Mouse (Mus musculus) MEL (cell line): ENCODE measurements around the gene Vps8. TPM values are rescaled to one million over a fixed set of nuclear protein-coding genes. Genes with fewer than 3 reads are reported as not detected.

ENCODE experiments used
- DNase-seq: peaks from one replicate; pipeline ENCODE4 v3.0.0; 2011; ENCODE audit warnings: low read depth, low spot score
- H3K27ac ChIP-seq: 2 replicates; pipeline ENCODE4 v1.5.1; 2012; ENCODE audit warnings: low read depth, mild to moderate bottlenecking, control low read depth, low read length, moderate library complexity; ENCODE audit not compliant: control insufficient read depth
- H3K27me3 ChIP-seq, 2 experiments: fragments of 150-350 bp in 1 of 2; sonication (generic) in 1 of 2; 2 replicates each; pipeline ENCODE4 v1.6.1; 2012; ENCODE audit warnings: low read length in 2 of 2, mild to moderate bottlenecking in 2 of 2, improper control_type of control experiment in 1 of 2, moderate library complexity in 1 of 2; ENCODE audit not compliant: insufficient read depth in 2 of 2, control insufficient read depth in 1 of 2
- H3K36me3 ChIP-seq, 2 experiments: 2 replicates each; pipeline ENCODE4 v1.6.1; 2012 to 2014; ENCODE audit warnings: low read length in 2 of 2, improper control_type of control experiment in 1 of 2, inconsistent platforms in 1 of 2, mild to moderate bottlenecking in 1 of 2; ENCODE audit not compliant: insufficient read depth in 2 of 2, control insufficient read depth in 1 of 2
- H3K4me1 ChIP-seq, 2 experiments: fragments of 150-350 bp in 1 of 2; sonication (generic) in 1 of 2; 2 replicates each; pipeline ENCODE4 v1.6.1; 2012; ENCODE audit warnings: low read length in 2 of 2, improper control_type of control experiment in 1 of 2, mild to moderate bottlenecking in 1 of 2; ENCODE audit not compliant: insufficient read depth in 2 of 2, control insufficient read depth in 1 of 2
- H3K4me3 ChIP-seq, 2 experiments: fragments of 150-350 bp in 1 of 2; sonication (generic) in 1 of 2; 2 replicates each; pipeline ENCODE4 v1.5.1; 2012; ENCODE audit warnings: low read depth in 2 of 2, low read length in 2 of 2, mild to moderate bottlenecking in 2 of 2, moderate library complexity in 2 of 2, control low read depth in 1 of 2, improper control_type of control experiment in 1 of 2; ENCODE audit not compliant: control insufficient read depth in 1 of 2, insufficient read depth in 1 of 2
- H3K79me2 ChIP-seq: 2 replicates; pipeline ENCODE4 v1.6.1; 2012; ENCODE audit warnings: mild to moderate bottlenecking, low read length, moderate library complexity; ENCODE audit not compliant: control insufficient read depth, poor library complexity, insufficient read depth
- H3K9ac ChIP-seq: 2 replicates; pipeline ENCODE4 v1.6.1; 2012; ENCODE audit warnings: low read depth, mild to moderate bottlenecking, control low read depth, low read length, moderate library complexity; ENCODE audit not compliant: control insufficient read depth, poor library complexity, severe bottlenecking
- H3K9me3 ChIP-seq: fragments of 150-350 bp; sonication (generic); replicated peaks from 2 replicates; pipeline ENCODE4 v1.6.1; 2012; ENCODE audit warnings: mild to moderate bottlenecking, low read length, improper control_type of control experiment, moderate library complexity; ENCODE audit not compliant: insufficient read depth
- CTCF ChIP-seq, 3 experiments: IDR thresholded peaks in 2 of 3; conservative IDR thresholded peaks in 1 of 3; 2 replicates each; pipeline ENCODE4 v1.5.1; 2011 to 2012; ENCODE audit warnings: low read length in 3 of 3, low read depth in 2 of 3, mild to moderate bottlenecking in 2 of 3, improper control_type of control experiment in 1 of 3, inconsistent platforms in 1 of 3, mixed read lengths in 1 of 3, moderate library complexity in 1 of 3; ENCODE audit not compliant: control insufficient read depth in 1 of 3, insufficient read depth in 1 of 3, poor library complexity in 1 of 3, severe bottlenecking in 1 of 3
- EP300 ChIP-seq, 2 experiments: IDR thresholded peaks; 2 replicates each; pipeline ENCODE4 v1.6.1; 2011; ENCODE audit warnings: improper control_type of control experiment in 2 of 2, low read length in 2 of 2, low read depth in 1 of 2, mild to moderate bottlenecking in 1 of 2
- MAFK ChIP-seq: IDR thresholded peaks from 2 replicates; pipeline ENCODE4 v1.6.1; 2011; ENCODE audit warnings: low read depth, mild to moderate bottlenecking, low read length, improper control_type of control experiment, borderline replicate concordance
- MXI1 ChIP-seq: IDR thresholded peaks from 2 replicates; pipeline ENCODE4 v1.6.1; 2011; ENCODE audit warnings: mild to moderate bottlenecking, low read depth, low read length, improper control_type of control experiment
- POLR2AphosphoS2 ChIP-seq: IDR thresholded peaks from 2 replicates; pipeline ENCODE4 v1.6.1; 2011; ENCODE audit warnings: low read length, improper control_type of control experiment
- SIN3A ChIP-seq: IDR thresholded peaks from 2 replicates; pipeline ENCODE4 v1.6.1; 2012; ENCODE audit warnings: low read length, improper control_type of control experiment, inconsistent platforms
- TCF12 ChIP-seq: IDR thresholded peaks from 2 replicates; pipeline ENCODE4 v1.6.1; 2014; ENCODE audit warnings: low read depth, mild to moderate bottlenecking, inconsistent platforms, low read length, improper control_type of control experiment, moderate library complexity
- ZMIZ1 ChIP-seq: IDR thresholded peaks from 2 replicates; pipeline ENCODE4 v1.6.1; 2012; ENCODE audit warnings: low read depth, mild to moderate bottlenecking, inconsistent platforms, low read length, improper control_type of control experiment, moderate library complexity
- polyA plus RNA-seq, 2 experiments: library from polyadenylated mRNA; stranded (reverse) in 1 of 2; unstranded in 1 of 2; fragments of >175 nt in 1 of 2; fragments of >200 nt in 1 of 2; gene quantifications; 2 replicates each; pipeline versions ENCODE4 v1.2.1 to v1.2.4; 2012; ENCODE audit warnings: low replicate concordance in 2 of 2, low read depth in 1 of 2; ENCODE audit not compliant: insufficient read length in 2 of 2, insufficient read depth in 1 of 2, missing spikeins in 1 of 2
- total RNA-seq: library from RNA; depleted of rRNA; stranded (reverse); fragments of 300-350 nt; gene quantifications from 2 replicates; pipeline ENCODE4 v1.2.3, GENCODE M21; 2012

Vps8 gene
- total and polyA plus RNA-seq, 3 experiments = 10.5 to 14.0 TPM; not detected in 1

DNA sequence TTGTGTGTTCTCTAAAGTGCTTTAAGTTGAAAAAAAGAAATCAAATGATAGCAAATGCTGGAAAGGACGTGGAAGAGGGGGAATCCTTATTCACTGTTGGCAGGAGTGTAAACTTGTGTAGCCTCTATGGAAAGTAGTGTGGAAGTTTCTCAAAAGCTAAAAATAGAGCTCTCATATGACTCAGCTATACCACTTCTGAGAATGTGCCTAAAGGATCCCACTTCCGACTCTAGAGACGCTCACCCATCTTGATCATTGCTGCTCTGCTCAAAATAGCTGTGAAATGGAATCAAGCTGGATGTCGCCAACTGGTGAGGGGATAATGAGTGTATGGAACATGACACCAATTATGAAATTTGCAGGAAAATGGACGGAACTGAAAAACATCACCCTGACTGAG lies 264.5 kb downstream of the Vps8 start:
- Histone ChIP-seq H3K4me1 (no peaks in the 10 kb centered on the region), H3K27ac (no peak overlapping the region), H3K9me3 (no peaks in the 10 kb centered on the region)
- TF ChIP-seq EP300 (IDR thresholded peaks at IDR 0.05; ENCODE audit: low read depth in 1 of 2, low read length in 2 of 2) (no peak), CTCF (IDR thresholded peaks at IDR 0.05 in 2 of 3, conservative IDR thresholded peaks at IDR 0.05 in 1 of 3; ENCODE audit: control insufficient read depth in 1 of 3, insufficient read depth in 1 of 3, low read depth in 2 of 3, low read length in 3 of 3, poor library complexity in 1 of 3, severe bottlenecking in 1 of 3) (no peak), MXI1 (no peak), POLR2AphosphoS2 (no peak), MAFK (no peak), SIN3A (no peak)
- TF ChIP-seq, all 39 proteins: peak for 0
- H3K79me2 ChIP-seq = no peaks in the 10 kb centered on the region
- no peak for DNase-seq
- peaks cover 0 to 3% of the 10 kb centered on the region in 2 experiments; a peak in 1 of 4 replicates for H3K36me3 ChIP-seq
- peaks cover 0 to 4% of the 10 kb centered on the region in 2 experiments; a peak in 1 of 4 replicates for H3K27me3 ChIP-seq
- no peak overlapping the region for H3K9ac ChIP-seq
- no peak overlapping the region for H3K4me3 ChIP-seq

DNA sequence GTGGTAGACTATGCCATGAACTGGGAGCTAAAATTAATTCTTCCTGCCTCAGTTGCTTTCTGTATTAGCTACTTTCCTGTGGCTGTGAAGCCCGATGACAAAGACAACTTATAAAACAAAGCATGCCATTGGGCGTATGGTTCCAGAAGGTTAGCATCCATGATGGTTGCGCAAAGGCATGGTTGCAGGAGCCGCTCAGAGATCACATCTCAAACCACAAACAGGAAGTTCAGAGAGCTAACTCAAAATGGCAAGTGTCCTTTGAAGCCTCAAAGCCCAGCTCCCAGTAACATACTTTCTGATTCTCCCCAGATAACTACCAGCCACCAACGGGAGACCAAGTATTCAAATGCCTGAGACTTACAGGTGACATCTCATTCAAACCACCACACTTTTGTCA lies 266.2 kb downstream of the Vps8 start:
- Histone ChIP-seq H3K4me3 (no peak overlapping the region), H3K27me3 (peaks cover 0 to 3% of the 10 kb centered on the region in 2 experiments; a peak in 1 of 4 replicates), H3K4me1 (no peaks in the 10 kb centered on the region)
- DNase-seq = peak; percentile 49
- no peak for TF ChIP-seq ZMIZ1
- TF ChIP-seq EP300 (IDR thresholded peaks at IDR 0.05; ENCODE audit: low read depth in 1 of 2, low read length in 2 of 2) = peak in 1 of 2 experiments; percentile 44; a peak in 1 of 4 replicates
- TF ChIP-seq, all 39 proteins: peak for 1
- Histone ChIP-seq H3K79me2 (no peaks in the 10 kb centered on the region), H3K36me3 (peaks cover 0 to 3% of the 10 kb centered on the region in 2 experiments; a peak in 1 of 4 replicates), H3K27ac (no peak overlapping the region), H3K9me3 (no peaks in the 10 kb centered on the region), H3K9ac (no peak overlapping the region)

DNA sequence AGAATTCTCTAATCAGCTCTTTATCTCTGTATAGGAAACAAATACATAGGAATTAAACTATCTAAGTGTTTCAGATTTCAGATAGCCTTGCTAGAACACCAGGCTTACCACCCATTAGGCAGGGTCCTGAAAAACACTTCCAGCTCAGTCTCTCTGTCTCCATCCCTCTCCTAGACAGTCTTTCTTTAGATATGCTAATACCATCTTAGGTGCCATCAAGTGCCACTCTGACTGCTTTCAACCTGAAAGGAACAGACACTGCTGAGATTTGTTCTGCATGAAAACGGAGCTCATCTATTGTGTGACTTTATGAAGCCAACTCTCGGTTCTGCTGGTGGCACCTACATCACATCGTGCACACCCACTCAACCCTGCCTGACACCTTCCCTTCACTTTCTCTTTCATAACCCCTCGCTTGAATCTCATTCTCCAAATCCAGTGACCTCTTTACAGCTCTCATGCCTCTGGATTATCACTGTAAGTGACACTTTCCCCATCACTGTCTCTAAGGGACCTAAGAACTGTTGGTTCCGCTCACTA lies 267.4 kb downstream of the Vps8 start:
- DNase-seq = no peak
- Histone ChIP-seq H3K27ac (no peak overlapping the region), H3K9ac (no peak overlapping the region), H3K79me2 (no peaks in the 10 kb centered on the region), H3K9me3 (no peaks in the 10 kb centered on the region), H3K27me3 (no peaks in the 10 kb centered on the region), H3K4me1 (no peaks in the 10 kb centered on the region), H3K4me3 (no peak overlapping the region), H3K36me3 (peaks cover 0 to 3% of the 10 kb centered on the region in 2 experiments; a peak in 1 of 4 replicates)
- TF ChIP-seq MAFK = no peak
- TF ChIP-seq TCF12 = no peak
